Comparison of ENCODE assay signal across 22 mouse cellular contexts in genomic region chr5:148353429-148353828, GRCm38 (mm10).
"Had no signal": no experiment of that assay in that cellular context is flagged by ENCODE, and none has a peak within 500 bp of the region (broad histone marks: within the 10 kb centered on the region; RNA-seq: fewer than 3 reads in every experiment).

No protein-coding gene starts in this region.

- H3K27ac ChIP-seq: kidney, postnatal 0 days; layer of hippocampus, adult 2 months; limb, embryonic 15.5 days; liver, embryonic 14.5 days; lung, embryonic 15.5 days; midbrain, embryonic 10.5 days; midbrain, embryonic 13.5 days; neural tube, embryonic 13.5 days; stomach, embryonic 15.5 days had no signal

- DNase-seq: kidney, adult 8-10 months; layer of hippocampus, adult 9-11 months; liver, postnatal 0 days; lung, postnatal 10 days; lung, postnatal 36 days; retina, postnatal 1 day; right cerebral cortex, postnatal 25 days; spleen, adult 18-20 months; thymus, postnatal 25 days had no signal

- H3K9me3 ChIP-seq: limb, embryonic 15.5 days; lung, embryonic 15.5 days; megakaryocyte, embryonic 14.5 days; midbrain, embryonic 10.5 days; midbrain, embryonic 13.5 days; neural tube, embryonic 13.5 days; stomach, embryonic 15.5 days had no signal

- H3K4me2 ChIP-seq: limb, embryonic 15.5 days; liver, embryonic 11.5 days; lung, embryonic 15.5 days; midbrain, embryonic 13.5 days; neural tube, embryonic 13.5 days; stomach, embryonic 15.5 days had no signal

- H3K36me3 ChIP-seq: limb, embryonic 15.5 days; lung, embryonic 15.5 days; midbrain, embryonic 13.5 days had no signal

- H3K4me3 ChIP-seq: layer of hippocampus, adult 2 months; limb, embryonic 15.5 days; lung, embryonic 15.5 days; megakaryocyte, embryonic 14.5 days; midbrain, embryonic 10.5 days; midbrain, embryonic 13.5 days; myocyte; neural tube, embryonic 13.5 days; stomach, embryonic 15.5 days had no signal

- H3K27me3 ChIP-seq: limb, embryonic 15.5 days; lung, embryonic 15.5 days; megakaryocyte, embryonic 14.5 days; midbrain, embryonic 13.5 days; neural tube, embryonic 13.5 days; stomach, embryonic 15.5 days had no signal

- ATAC-seq: liver, postnatal 0 days; midbrain, embryonic 13.5 days; midbrain, embryonic 16.5 days had no signal

- H3K9ac ChIP-seq: limb, embryonic 15.5 days; liver, embryonic 14.5 days; liver, postnatal 0 days; lung, embryonic 15.5 days; midbrain, embryonic 13.5 days; neural tube, embryonic 13.5 days; stomach, embryonic 15.5 days had no signal

- H3K4me1 ChIP-seq: midbrain, embryonic 10.5 days; midbrain, embryonic 13.5 days; stomach, embryonic 15.5 days had no signal
